Mouse (Mus musculus): Measurements from ENCODE around the gene Gm11939. TPM values are rescaled to one million over a fixed set of nuclear protein-coding genes. Genes with fewer than 3 reads are reported as not detected.

Gm11939 gene
- total RNA-seq, 2 experiments from 2014 or later, result not detected

Other genes with a start within 250 kb of the Gm11939 start
- gene Krt25, start 236.5 kb downstream of the Gm11939 start, total RNA-seq (2021), result not detected
- not detected for gene Krt26, start 221.5 kb downstream of the Gm11939 start, total RNA-seq (2021)
- not detected for gene Krt27, start 208.4 kb downstream of the Gm11939 start, total RNA-seq (2021)
- gene Krt28, start 184.6 kb downstream of the Gm11939 start, total RNA-seq (2021), result under 1 TPM; 0.27 to 0.30 TPM
- gene Krt10, start 170.1 kb downstream of the Gm11939 start, total RNA-seq (2021), result 10 to 100 TPM; 15.3 to 17.5 TPM
- under 1 TPM; 0.61 to 0.97 TPM for gene Krt12, start 137.2 kb downstream of the Gm11939 start, total RNA-seq (2021)
- gene Krt20, start 121.3 kb downstream of the Gm11939 start, total RNA-seq (2021), result not detected
- gene Krt23, start 66.3 kb downstream of the Gm11939 start, total RNA-seq (2021), result not detected
- not detected for gene Krt39, start 38.1 kb downstream of the Gm11939 start, total RNA-seq (2021)
- not detected for gene Krt40, start 16.3 kb downstream of the Gm11939 start, total RNA-seq (2021)
- gene Krtap3-3, start 8.6 kb downstream of the Gm11939 start, total RNA-seq (2021), result not detected
- not detected for gene Krtap3-2, start 2.6 kb downstream of the Gm11939 start, total RNA-seq (2021)
- not detected for gene Krtap3-1, start 7.2 kb upstream of the Gm11939 start, total RNA-seq (2021)
- gene Krtap1-5, start 21.6 kb upstream of the Gm11939 start, total RNA-seq (2021), result not detected
- not detected for gene Krtap1-4, start 24.2 kb upstream of the Gm11939 start, total RNA-seq (2021)
- gene Krtap1-3, start 31.9 kb upstream of the Gm11939 start, total RNA-seq (2021), result not detected
- not detected for gene Krtap9-3, start 38.6 kb upstream of the Gm11939 start, total RNA-seq (2021)
- gene Gm11938, start 43.8 kb upstream of the Gm11939 start, total RNA-seq (2021), result not detected
- not detected for gene Gm11937, start 50.7 kb upstream of the Gm11939 start, total RNA-seq (2021)
- gene Krtap2-4, start 55.4 kb upstream of the Gm11939 start, total RNA-seq (2021), result not detected
- not detected for gene Gm11562, start 61.0 kb upstream of the Gm11939 start, total RNA-seq (2021)
- gene Krtap4-1, start 68.8 kb upstream of the Gm11939 start, total RNA-seq (2021), result not detected
- gene Krtap4-2, start 75.6 kb upstream of the Gm11939 start, total RNA-seq (2021), result not detected
- gene Krtap4-7, start 84.6 kb upstream of the Gm11939 start, total RNA-seq (2021), result not detected
- not detected for gene Gm11555, start 90.8 kb upstream of the Gm11939 start, total RNA-seq (2021)
- gene Gm11563, start 99.5 kb upstream of the Gm11939 start, total RNA-seq (2021), result not detected
- gene Krtap4-6, start 106.5 kb upstream of the Gm11939 start, total RNA-seq (2021), result not detected
- not detected for gene Gm14190, start 131.3 kb upstream of the Gm11939 start, total RNA-seq (2021)
- gene Gm14180, start 174.8 kb upstream of the Gm11939 start, total RNA-seq (2021), result not detected
- gene Gm11595, start 213.4 kb upstream of the Gm11939 start, total RNA-seq (2021), result not detected
- gene Krtap4-8, start 221.2 kb upstream of the Gm11939 start, total RNA-seq (2021), result not detected
- gene Krtap4-9, start 225.7 kb upstream of the Gm11939 start, total RNA-seq (2021), result not detected
- gene Gm11596, start 234.0 kb upstream of the Gm11939 start, total RNA-seq (2021), result not detected
- not detected for gene Gm11569, start 239.5 kb upstream of the Gm11939 start, total RNA-seq (2021)
- gene Gm11554, start 245.0 kb upstream of the Gm11939 start, total RNA-seq (2021), result not detected